Mouse (Mus musculus) embryonic facial prominence, embryonic 12.5 days (tissue): Measurements from ENCODE around the gene Gzmm. TPM values are rescaled to one million over a fixed set of nuclear protein-coding genes. Genes with fewer than 3 reads are reported as not detected.

Source experiments
- ATAC-seq: fragments of 200-750 bp; cut with Nextera tagmentation; 2 replicates; pipeline ENCODE4 v1.8.0; 2017; ENCODE audit not compliant: insufficient number of reproducible peaks, insufficient read depth, low FRiP score, low TSS enrichment
- H3K27ac ChIP-seq: fragments of 300-500 bp; sonication (generic); 2 replicates; pipeline ENCODE4 v1.5.1; 2016; ENCODE audit warnings: mild to moderate bottlenecking
- H3K27me3 ChIP-seq: fragments of 300-500 bp; sonication (generic); 2 replicates; pipeline ENCODE4 v1.6.1; 2016; ENCODE audit warnings: mild to moderate bottlenecking, moderate library complexity
- H3K36me3 ChIP-seq: fragments of 300-500 bp; sonication (generic); 2 replicates; pipeline ENCODE4 v1.6.1; 2016; ENCODE audit warnings: mild to moderate bottlenecking
- H3K4me1 ChIP-seq: fragments of 300-500 bp; sonication (generic); 2 replicates; pipeline ENCODE4 v1.6.1; 2016
- H3K4me2 ChIP-seq: fragments of 300-500 bp; sonication (generic); replicated peaks from 2 replicates; pipeline ENCODE4 v1.6.1; 2016; ENCODE audit warnings: mild to moderate bottlenecking, moderate library complexity
- H3K4me3 ChIP-seq: fragments of 300-500 bp; sonication (generic); 2 replicates; pipeline ENCODE4 v1.5.1; 2016; ENCODE audit warnings: mild to moderate bottlenecking
- H3K9ac ChIP-seq: fragments of 300-500 bp; sonication (generic); 2 replicates; pipeline ENCODE4 v1.6.1; 2016; ENCODE audit warnings: mild to moderate bottlenecking, moderate library complexity
- H3K9me3 ChIP-seq: fragments of 300-500 bp; sonication (generic); 2 replicates; pipeline ENCODE4 v1.6.1; 2016; ENCODE audit warnings: mild to moderate bottlenecking, moderate library complexity
- WGBS: fragments of 180-500 bp; shearing (Covaris S2); methylation state at CpG from one replicate; pipeline ENCODE4 v1.1.7; 2016; 5-methylcytosine and 5-hydroxymethylcytosine counted together
- polyA plus RNA-seq: library from polyadenylated mRNA; unstranded; fragments of >200 nt; fragmentation: Nextera tagmentation; extraction: Ambion mirVana; gene quantifications from 2 replicates; pipeline ENCODE4 v1.2.1, GENCODE M21; 2016

Gene Gzmm
- polyA plus RNA-seq, 1 experiment from 2014 or later, result 0.55 TPM

GRCm38 (mm10) chr10:79738259-79738658, 49.4 kb downstream of the Gzmm start:
- peaks cover 18% of the 10 kb centered on the region for H3K27me3 ChIP-seq
- H3K4me1 ChIP-seq, result no peaks in the 10 kb centered on the region
- H3K4me2 ChIP-seq, result no peak overlapping the region
- WGBS, result 94% methylated on average over 10 of the region's 10 CpGs
- no peak overlapping the region for H3K27ac ChIP-seq
- H3K36me3 ChIP-seq, result peaks cover 97% of the 10 kb centered on the region
- H3K4me3 ChIP-seq, result no peak overlapping the region
- H3K9ac ChIP-seq, result no peak overlapping the region
- peaks cover 59% of the 10 kb centered on the region for H3K9me3 ChIP-seq
- ATAC-seq, result no peak

- peaks cover 99% of the 10 kb centered on the region for H3K36me3 ChIP-seq
- H3K27ac ChIP-seq, result no peak overlapping the region
- peaks cover 59% of the 10 kb centered on the region for H3K9me3 ChIP-seq
- H3K4me1 ChIP-seq, result no peaks in the 10 kb centered on the region
- no peak overlapping the region for H3K9ac ChIP-seq
- no peak overlapping the region for H3K4me3 ChIP-seq
- WGBS, result 96% methylated on average over 28 of the region's 28 CpGs
- H3K4me2 ChIP-seq, result no peak overlapping the region
- peaks cover 18% of the 10 kb centered on the region for H3K27me3 ChIP-seq
- ATAC-seq, result no peak
Observed at GRCm38 (mm10) chr10:79739234-79739633, 50.4 kb downstream of the Gzmm start.

DNA sequence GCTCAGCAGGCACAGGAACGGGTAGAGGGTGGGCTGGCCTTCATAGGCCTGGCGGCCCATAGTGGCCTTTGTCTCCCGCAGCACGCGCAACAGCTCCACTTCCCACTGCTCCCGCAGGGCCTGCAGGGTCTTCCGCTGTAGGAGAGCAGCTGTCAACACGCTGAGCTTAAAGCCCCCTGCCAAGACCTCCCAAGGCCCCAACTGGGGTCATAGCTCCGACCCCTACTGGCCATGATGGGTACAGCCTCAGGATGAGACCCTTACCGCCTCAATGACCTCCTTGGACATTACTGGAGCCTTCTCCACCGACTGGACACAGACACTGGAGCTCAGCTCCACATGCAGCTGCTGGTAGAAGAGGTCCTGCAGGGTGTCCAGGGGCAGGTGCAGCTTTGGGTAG, 52.0 kb downstream of the Gzmm start:
- 70% methylated on average over 11 of the region's 11 CpGs for WGBS
- ATAC-seq, result no peak
- Histone ChIP-seq H3K4me3 (no peak overlapping the region), H3K27ac (no peak overlapping the region), H3K4me1 (peaks cover 6% of the 10 kb centered on the region), H3K27me3 (peaks cover 8% of the 10 kb centered on the region), H3K9me3 (peaks cover 49% of the 10 kb centered on the region), H3K36me3 (peaks cover 86% of the 10 kb centered on the region), H3K4me2 (no peak overlapping the region), H3K9ac (no peak overlapping the region)

DNA sequence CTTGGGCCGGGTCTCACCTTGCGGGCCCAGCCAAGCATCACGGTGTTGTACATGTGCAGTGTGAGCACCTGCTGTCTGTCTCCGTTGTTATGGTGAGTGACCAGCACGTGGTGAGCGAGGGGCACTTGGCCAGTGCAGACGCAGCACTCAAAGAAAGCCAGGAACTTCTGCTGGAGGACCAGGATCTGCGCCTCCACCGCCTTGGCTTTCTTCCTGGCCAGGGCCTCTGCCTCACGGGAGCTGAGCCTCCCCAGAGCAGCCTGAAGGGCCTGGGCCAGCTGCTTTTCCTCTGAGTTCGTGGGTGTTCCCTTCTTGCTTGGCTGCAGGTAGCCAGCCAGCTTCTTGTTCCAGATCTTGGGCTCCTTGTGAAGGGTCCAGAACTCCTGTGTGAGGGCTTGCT, 54.3 kb downstream of the Gzmm start:
- Histone ChIP-seq H3K9me3 (peaks cover 33% of the 10 kb centered on the region), H3K4me1 (peaks cover 6% of the 10 kb centered on the region), H3K27ac (no peak overlapping the region), H3K4me3 (no peak overlapping the region), H3K27me3 (no peaks in the 10 kb centered on the region), H3K36me3 (peaks cover 63% of the 10 kb centered on the region), H3K4me2 (no peak overlapping the region), H3K9ac (no peak overlapping the region)
- 90% methylated on average over 11 of the region's 11 CpGs for WGBS
- ATAC-seq, result no peak

DNA sequence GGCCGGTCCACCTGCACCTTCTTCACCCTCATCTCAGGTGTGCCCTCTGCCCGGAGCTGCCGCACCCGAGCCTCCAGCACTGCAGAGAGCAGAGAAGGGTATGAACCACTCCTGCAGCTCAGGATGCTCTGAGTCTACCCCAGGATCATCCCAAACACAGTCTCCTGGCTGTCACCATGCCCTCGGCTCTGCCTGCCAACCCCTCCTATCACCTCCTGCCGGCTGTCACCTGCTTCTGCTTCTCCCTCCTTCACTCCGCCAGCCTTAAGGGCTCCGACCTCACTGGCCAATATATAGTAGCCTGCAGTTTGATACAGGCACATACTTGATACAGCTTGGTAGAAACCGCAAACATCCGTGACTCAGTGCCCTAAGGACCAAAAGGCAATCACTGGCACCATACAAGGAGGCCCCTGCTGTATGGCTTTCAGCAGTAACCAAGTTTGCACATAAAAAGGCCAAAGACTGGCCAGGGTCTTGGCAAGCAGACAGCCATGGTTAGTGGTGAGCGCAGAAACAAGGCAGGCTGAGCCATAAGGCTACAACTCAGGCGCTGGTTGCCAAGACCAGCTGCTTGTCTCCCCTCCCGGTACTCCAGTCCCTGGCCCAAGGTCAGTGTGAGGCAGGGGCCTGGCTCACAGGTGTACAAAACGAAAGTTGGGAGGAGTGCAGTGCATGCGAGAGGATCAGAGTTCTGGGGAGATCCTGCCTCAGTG, 55.0 kb downstream of the Gzmm start:
- Histone ChIP-seq H3K9me3 (peaks cover 26% of the 10 kb centered on the region), H3K4me3 (no peak overlapping the region), H3K36me3 (peaks cover 57% of the 10 kb centered on the region), H3K4me1 (peaks cover 6% of the 10 kb centered on the region), H3K27ac (no peak overlapping the region), H3K9ac (no peak overlapping the region), H3K27me3 (no peaks in the 10 kb centered on the region), H3K4me2 (no peak overlapping the region)
- no peak for ATAC-seq
- 91% methylated on average over 15 of the region's 15 CpGs for WGBS

Other genes starting within 250 kb of the Gzmm start
- gene Vmn2r83, start 220.3 kb upstream of the Gzmm start, polyA plus RNA-seq, result not detected in 2 replicates
- 17.0 and 18.3 TPM in 2 replicates for gene Plpp2, start 155.2 kb upstream of the Gzmm start, polyA plus RNA-seq
- gene Mier2, start 133.8 kb upstream of the Gzmm start, polyA plus RNA-seq, result 77.4 and 82.6 TPM in 2 replicates
- gene Theg, start 101.7 kb upstream of the Gzmm start, polyA plus RNA-seq, result not detected in 2 replicates
- 0.03 TPM in 1 of 2 replicates, not detected in the other for gene C2cd4c, start 75.0 kb upstream of the Gzmm start, polyA plus RNA-seq
- 26.2 and 27.2 TPM in 2 replicates for gene Shc2, start 51.1 kb upstream of the Gzmm start, polyA plus RNA-seq
- gene Odf3l2, start 43.3 kb upstream of the Gzmm start, polyA plus RNA-seq, result not detected in 2 replicates
- gene Madcam1, start 24.5 kb upstream of the Gzmm start, polyA plus RNA-seq, result 6.7 and 8.4 TPM in 2 replicates
- gene Tpgs1, start 19.7 kb upstream of the Gzmm start, polyA plus RNA-seq, result 66.1 and 68.6 TPM in 2 replicates
- gene Cdc34, start 6.8 kb upstream of the Gzmm start, polyA plus RNA-seq, result 137 and 146 TPM in 2 replicates
- 689 and 691 TPM in 2 replicates for gene Bsg, start 15.5 kb downstream of the Gzmm start, polyA plus RNA-seq
- 0.06 and 0.08 TPM in 2 replicates for gene Hcn2, start 27.6 kb downstream of the Gzmm start, polyA plus RNA-seq
- 49.6 and 54.0 TPM in 2 replicates for gene Polrmt, start 57.6 kb downstream of the Gzmm start, polyA plus RNA-seq
- gene Fgf22, start 66.1 kb downstream of the Gzmm start, polyA plus RNA-seq, result 0.33 and 0.65 TPM in 2 replicates
- gene Rnf126, start 77.9 kb downstream of the Gzmm start, polyA plus RNA-seq, result 109 and 111 TPM in 2 replicates
- gene Fstl3, start 88.3 kb downstream of the Gzmm start, polyA plus RNA-seq, result 3.5 and 3.7 TPM in 2 replicates
- gene Prss57, start 101.9 kb downstream of the Gzmm start, polyA plus RNA-seq, result 0.06 TPM in 1 of 2 replicates, not detected in the other
- gene Palm, start 104.6 kb downstream of the Gzmm start, polyA plus RNA-seq, result 132 and 142 TPM in 2 replicates
- gene Misp, start 132.0 kb downstream of the Gzmm start, polyA plus RNA-seq, result 2.0 and 3.1 TPM in 2 replicates
- gene Ptbp1, start 165.4 kb downstream of the Gzmm start, polyA plus RNA-seq, result 352 and 363 TPM in 2 replicates
- 10.1 and 11.3 TPM in 2 replicates for gene Prtn3, start 185.5 kb downstream of the Gzmm start, polyA plus RNA-seq
- gene Plppr3, start 185.6 kb downstream of the Gzmm start, polyA plus RNA-seq, result 169 and 181 TPM in 2 replicates
- gene Elane, start 197.2 kb downstream of the Gzmm start, polyA plus RNA-seq, result 0.33 and 0.55 TPM in 2 replicates
- gene Cfd, start 201.8 kb downstream of the Gzmm start, polyA plus RNA-seq, result not detected in 2 replicates
- gene Med16, start 219.9 kb downstream of the Gzmm start, polyA plus RNA-seq, result 60.4 and 60.9 TPM in 2 replicates
- gene Gm26602, start 221.8 kb downstream of the Gzmm start, polyA plus RNA-seq, result 5.0 and 18.8 TPM in 2 replicates
- 0.85 and 1.4 TPM in 2 replicates for gene Kiss1r, start 228.0 kb downstream of the Gzmm start, polyA plus RNA-seq
- gene R3hdm4, start 232.2 kb downstream of the Gzmm start, polyA plus RNA-seq, result 159 and 166 TPM in 2 replicates
- 4.9 and 6.6 TPM in 2 replicates for gene Arid3a, start 238.0 kb downstream of the Gzmm start, polyA plus RNA-seq